Mouse (Mus musculus): ENCODE results near the gene Il4. TPM values are rescaled to one million over a fixed set of nuclear protein-coding genes. Genes with fewer than 3 reads are reported as not detected.

Gene Il4
- total RNA-seq (2023), result not detected

DNA sequence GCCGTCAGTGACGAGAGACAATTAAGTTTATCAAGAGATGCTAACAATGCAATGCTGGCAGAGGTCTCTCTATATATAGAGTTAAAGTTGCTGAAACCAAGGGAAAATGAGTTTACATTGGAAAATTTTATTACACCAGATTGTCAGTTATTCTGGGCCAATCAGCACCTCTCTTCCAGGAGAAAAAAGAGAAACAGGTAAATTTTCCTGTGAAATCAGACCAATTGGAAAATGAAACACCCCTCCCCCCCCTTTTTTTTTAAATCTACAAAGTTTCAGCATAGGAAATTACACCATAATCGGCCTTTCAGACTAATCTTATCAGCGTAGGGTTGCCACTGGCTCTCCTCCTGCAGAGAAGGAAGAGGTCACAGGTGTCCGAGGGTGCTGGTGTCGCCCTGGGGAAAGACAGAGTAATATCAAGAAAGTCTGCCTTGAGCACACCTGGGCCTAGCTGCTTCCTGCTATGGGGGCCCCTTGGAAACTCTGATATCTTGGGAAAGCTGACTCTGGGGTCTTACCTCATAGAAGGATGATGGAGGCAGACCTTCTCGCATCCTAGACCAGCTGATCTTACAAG is at the start of gene Il4:
Il4 (minus strand) TSS at position 51 of the 580 bp plus-strand sequence.

DNA sequence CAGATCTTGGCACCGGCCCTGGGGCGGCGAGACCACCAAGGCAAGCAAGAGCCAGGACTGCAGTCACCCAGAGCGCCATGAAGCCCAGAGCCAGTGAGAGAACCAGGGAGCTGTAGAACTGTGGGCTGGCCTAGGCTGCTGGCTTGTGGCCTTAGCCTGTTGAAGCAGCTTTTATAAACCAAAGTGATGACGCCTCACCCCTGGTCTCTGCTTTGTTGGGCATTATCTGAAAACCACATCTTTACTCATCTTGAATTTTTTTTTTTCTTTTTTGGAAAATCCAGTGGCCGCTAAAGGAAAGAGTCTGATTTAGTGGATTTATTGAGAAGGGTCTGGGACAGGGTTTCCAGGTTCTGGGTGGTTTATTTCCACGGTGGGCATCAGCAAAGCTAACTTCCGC is 16.1 kb upstream of the Il4 start, which contains the start of gene Il13:
Il13 (minus strand) TSS at position 147 of the 400 bp plus-strand sequence.

DNA sequence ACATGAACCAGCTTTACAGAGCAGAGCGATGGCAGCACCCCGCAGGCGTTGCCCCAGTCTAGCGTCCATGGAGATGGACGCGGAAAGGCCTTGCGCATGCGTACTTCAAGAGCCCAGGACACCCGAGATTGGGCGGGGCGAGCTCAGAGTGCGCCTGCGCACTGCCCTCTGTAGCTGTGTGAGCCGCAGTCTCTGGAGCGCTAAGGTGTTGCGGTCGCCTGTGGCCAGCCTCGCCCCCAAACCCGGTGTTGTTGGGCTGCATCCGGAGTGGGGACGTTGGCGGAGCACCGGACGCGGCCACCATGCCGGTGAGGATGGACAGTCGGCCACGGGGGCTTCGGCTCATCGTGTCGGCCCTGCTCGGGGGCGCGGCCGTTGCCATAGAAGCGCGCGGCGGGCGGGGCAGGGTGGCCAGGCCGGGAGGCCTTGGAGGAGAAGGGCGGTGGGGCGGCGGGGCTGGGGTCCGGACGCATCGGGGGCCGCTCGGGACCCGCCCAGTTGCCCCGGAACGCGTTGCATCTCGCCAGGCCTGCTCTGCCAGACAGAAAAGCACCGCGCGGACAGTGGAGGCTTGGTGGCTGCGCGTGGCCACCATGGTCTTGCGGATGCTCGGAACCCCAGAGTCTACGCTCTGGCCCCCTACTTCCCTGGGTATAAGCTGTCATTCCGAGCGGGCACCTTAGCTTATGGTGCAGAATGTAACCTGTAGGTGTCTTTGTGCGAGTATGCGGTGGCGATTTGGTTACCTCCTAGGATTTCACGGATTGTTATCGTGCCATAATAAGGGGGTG is 51.0 kb downstream of the Il4 start, which contains the start of gene Kif3a:
Kif3a (plus strand) TSS at position 156 of the 791 bp plus-strand sequence.

Other genes starting within 250 kb of the Il4 start
- gene Leap2, start 195.5 kb downstream of the Il4 start, total RNA-seq (2023), result not detected
- gene Uqcrq, start 187.8 kb downstream of the Il4 start, total RNA-seq (2023), result 142 TPM
- gene Gdf9, start 187.6 kb downstream of the Il4 start, total RNA-seq (2023), result not detected
- gene Gm10447, start 161.6 kb downstream of the Il4 start, total RNA-seq (2023), result not detected
- gene Shroom1, start 161.5 kb downstream of the Il4 start, total RNA-seq (2023), result not detected
- gene Gm9837, start 148.2 kb downstream of the Il4 start, total RNA-seq (2023), result not detected
- gene Gm9945, start 138.5 kb downstream of the Il4 start, total RNA-seq (2023), result not detected
- not detected for gene Sowaha, start 138.4 kb downstream of the Il4 start, total RNA-seq (2023)
- gene Sept8, start 99.4 kb downstream of the Il4 start, total RNA-seq (2023), result 1.2 TPM
- 8.2 TPM for gene Kif3a, start 51.3 kb downstream of the Il4 start, total RNA-seq (2023)
- gene Il13, start 16.0 kb upstream of the Il4 start, total RNA-seq (2023), result not detected
- gene Rad50, start 88.7 kb upstream of the Il4 start, total RNA-seq (2023), result 22.8 TPM
- gene Il5, start 102.1 kb upstream of the Il4 start, total RNA-seq (2023), result not detected
- gene Irf1, start 151.3 kb upstream of the Il4 start, total RNA-seq (2023), result 380 TPM
- gene Gm17334, start 154.5 kb upstream of the Il4 start, total RNA-seq (2023), result 0.89 TPM
- gene Gm12216, start 240.6 kb upstream of the Il4 start, total RNA-seq (2023), result 13.7 TPM

All from CD4-positive naive resting alpha-beta T cell, adult 57 days (primary cell).